Mouse (Mus musculus) cortical plate, adult 2 months (tissue): ENCODE measurements around the gene Eif3l.

Source experiments
- CTCF ChIP-seq: fragments of 200-500 bp; IDR thresholded peaks from 2 replicates; pipeline ENCODE4 v1.5.1; 2011; ENCODE audit warnings: mild to moderate bottlenecking, control low read depth, low read length; ENCODE audit not compliant: insufficient read depth; ENCODE audit errors: extremely low read depth
- POLR2A ChIP-seq: fragments of 200-500 bp; IDR thresholded peaks from 2 replicates; pipeline ENCODE4 v1.6.1; 2011; ENCODE audit warnings: mild to moderate bottlenecking, low read length, control low read depth; ENCODE audit not compliant: insufficient read depth; ENCODE audit errors: extremely low read depth

GRCm38 (mm10) chr15:79107966-79108365 lies 33.0 kb downstream of the Eif3l start:
- TF ChIP-seq CTCF (no peak), POLR2A (no peak)
